Mouse (Mus musculus) liver, postnatal 0 days (tissue): Measurements from ENCODE around the gene Cyp3a41a.
"Not testable (repeated sequence)": the region's sequence is repeated elsewhere in the genome, so short reads cannot be mapped to it uniquely, and the experiment has no call there.

Experiments
- CTCF ChIP-seq: sonication (generic); IDR thresholded peaks from 2 replicates; pipeline ENCODE4 v1.5.1; 2016; ENCODE audit warnings: antibody characterized with exemption, low read depth
- EP300 ChIP-seq: IDR thresholded peaks from 2 replicates; pipeline ENCODE4 v1.6.1; 2016; ENCODE audit warnings: antibody characterized with exemption, low read depth, mild to moderate bottlenecking

DNA sequence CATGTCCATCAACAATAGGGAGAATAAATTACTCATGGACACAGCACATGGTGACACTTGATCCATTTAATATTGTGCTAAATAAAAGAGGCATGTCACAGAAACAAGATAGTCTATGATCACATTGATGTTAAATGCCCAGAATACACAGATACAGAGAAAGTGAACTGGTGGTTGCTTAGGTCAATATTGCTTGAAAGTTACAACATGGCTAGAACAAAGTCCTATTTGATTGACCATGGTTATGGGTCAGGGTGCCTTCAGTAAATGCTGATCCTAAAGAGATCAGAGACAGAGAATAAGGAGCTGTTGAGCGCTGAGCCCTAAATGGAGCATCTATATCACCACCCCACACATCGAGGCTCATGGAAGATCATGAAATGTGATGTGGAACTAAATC lies 12.6 kb downstream of the Cyp3a41a start:
- not testable (repeated sequence) for TF ChIP-seq CTCF, EP300
